Mouse (Mus musculus) CD4-positive, CD25-positive, alpha-beta regulatory T cell, adult 2 months (primary cell): Measurements from ENCODE around the gene Alpl.
A peak's percentile ranks its signal among the peaks of the same experiment; 100 is the strongest.

Experiments used
- DNase-seq: peaks from one replicate; pipeline ENCODE4 v3.0.0-alpha.2; 2012; ENCODE audit warnings: low read depth, low spot score

Gene Alpl

DNA sequence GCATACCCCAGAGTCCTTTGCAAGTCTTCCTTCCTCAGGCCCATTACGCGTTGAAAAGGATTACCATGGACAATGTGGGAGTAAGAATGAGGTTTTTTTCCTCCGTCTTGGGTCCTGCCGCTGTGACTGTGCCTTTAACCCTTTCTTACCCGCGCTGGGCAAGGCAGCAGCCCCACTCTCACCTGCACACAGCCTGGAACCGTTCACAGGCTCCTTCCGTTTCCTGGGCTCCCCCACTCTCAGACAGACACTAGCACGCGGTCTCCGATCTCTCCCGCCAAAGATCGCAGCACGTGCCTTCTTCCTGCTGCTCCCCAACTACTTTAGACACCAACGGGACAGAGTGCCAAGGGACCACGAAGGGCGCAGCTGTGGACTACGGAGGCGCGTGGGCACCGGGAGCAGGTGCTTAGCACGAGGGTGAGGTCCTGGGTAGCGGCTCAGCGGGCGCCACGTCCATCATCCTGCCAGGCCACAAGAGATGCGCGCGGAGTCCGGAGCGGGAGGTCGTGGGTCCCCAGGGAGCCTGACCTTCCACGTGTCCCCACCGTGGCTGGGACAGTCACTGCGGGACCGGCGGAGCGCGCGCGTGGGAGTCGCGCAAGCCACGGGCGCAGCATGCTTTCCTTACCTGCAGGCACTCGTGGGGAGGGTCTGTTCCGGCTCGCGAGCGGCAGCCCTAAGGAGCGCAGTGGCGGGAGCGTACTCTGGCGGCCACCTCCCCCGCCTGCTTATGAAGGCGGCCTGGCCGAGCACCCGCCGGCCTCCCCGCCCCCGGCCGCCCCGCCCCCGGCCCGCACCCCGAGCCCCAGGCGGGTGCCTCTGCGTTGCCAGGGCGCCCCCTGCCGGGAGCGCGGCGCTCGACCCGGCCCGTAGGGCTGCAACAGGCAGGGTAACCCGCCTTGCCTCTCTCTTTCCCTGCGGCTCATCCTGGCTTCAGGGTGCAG lies at the start of gene Alpl:
Alpl (minus strand) TSS at position 774 of the 947 bp plus-strand sequence.
- peak; percentile 70 for DNase-seq

DNA sequence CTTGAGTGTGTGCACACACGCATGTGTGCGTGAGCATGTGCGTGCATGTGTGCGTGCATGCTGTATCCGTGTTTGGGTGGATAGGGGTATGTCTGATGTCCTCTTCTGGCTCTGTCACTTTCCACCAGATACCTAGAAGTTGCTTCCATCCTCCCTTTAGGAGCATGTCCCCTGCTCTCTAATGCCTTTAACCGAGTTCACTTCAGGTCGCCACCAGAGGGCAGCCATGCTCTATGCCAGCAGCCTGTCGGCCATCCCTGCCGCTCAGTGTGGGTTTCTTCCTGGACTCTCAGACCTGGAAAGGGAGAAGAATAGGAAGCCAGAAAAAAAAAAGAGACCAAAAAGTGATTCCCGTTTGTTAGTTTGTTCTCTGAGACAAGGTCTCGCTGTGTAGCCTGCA lies 48.5 kb upstream of the Alpl start:
- DNase-seq = peak; percentile 84

DNA sequence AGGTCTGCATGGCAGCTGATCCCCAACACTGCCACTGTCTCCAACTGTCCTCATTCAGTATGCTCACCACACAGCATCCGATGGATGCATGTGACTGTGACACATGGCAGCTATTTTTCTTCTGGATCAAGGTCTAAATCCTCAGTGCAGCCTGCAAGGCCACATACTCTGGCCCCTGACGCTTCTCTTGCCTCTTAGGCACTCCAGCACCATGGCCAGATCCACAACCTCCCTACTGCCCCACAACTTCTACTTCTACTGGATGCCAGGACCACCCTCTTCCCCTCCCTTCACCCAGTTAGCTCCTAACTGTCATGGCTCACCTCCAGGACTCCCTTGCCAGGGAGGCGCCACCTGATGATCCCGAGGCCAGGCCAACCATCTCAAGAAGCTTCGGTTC lies 43.3 kb upstream of the Alpl start:
- DNase-seq = no peak

DNA sequence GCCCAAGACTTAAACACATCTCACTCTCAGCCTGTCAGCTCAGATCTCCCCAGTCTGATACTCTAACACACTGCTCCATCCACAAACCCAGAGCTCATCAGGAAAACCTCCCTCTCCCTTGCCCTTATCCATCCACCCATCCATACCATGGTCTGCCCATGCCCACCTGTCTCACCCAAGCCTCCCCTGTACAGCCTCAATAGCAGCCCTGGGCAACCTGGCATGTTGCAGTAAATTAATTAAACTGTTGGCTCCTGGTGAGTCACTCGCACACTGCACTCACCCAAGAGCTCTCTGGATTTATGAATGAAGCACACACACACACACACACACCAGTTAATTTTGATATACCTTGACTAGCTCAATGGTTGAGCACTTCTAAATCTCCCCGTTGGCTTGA lies 42.6 kb upstream of the Alpl start:
- DNase-seq = no peak

DNA sequence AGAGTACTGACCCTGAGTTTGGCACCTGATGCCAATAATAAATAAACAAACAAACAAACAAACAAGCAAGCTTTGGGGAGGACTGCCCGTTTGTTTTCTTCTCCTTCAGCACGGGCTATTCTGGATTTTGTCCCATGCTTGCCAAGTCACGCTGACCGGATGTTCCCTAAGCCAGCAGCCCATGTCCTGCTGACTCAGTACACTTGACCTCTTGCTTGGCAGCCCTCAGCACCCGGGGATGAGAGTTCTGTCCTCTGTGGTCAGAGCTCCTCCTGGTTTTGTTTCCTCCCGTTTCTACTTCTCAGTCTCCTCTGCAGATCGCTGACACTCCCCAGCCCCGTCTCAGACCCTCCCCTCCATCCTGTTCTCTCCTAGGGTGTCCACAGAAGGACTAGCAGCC lies 41.6 kb upstream of the Alpl start:
- DNase-seq = no peak

DNA sequence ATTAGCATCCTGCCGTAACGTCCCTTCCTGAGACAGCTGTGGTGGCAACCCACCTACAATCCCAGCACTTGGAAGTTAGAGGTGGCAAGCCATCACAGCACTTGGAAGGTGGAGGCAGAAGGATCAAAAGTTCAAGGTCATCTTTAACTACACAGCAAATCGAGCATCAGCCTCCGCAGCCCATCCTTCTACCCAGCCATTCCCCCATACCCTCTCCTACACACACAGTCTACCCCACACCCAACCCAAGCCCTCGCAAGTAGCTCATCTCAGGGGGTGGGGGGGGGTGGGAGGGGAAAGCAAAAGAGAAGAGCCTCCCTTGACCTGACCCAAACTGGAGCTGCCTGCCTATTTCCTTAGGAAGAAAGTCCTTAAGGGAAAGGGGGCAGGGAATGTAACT lies 40.6 kb upstream of the Alpl start:
- DNase-seq = no peak

DNA sequence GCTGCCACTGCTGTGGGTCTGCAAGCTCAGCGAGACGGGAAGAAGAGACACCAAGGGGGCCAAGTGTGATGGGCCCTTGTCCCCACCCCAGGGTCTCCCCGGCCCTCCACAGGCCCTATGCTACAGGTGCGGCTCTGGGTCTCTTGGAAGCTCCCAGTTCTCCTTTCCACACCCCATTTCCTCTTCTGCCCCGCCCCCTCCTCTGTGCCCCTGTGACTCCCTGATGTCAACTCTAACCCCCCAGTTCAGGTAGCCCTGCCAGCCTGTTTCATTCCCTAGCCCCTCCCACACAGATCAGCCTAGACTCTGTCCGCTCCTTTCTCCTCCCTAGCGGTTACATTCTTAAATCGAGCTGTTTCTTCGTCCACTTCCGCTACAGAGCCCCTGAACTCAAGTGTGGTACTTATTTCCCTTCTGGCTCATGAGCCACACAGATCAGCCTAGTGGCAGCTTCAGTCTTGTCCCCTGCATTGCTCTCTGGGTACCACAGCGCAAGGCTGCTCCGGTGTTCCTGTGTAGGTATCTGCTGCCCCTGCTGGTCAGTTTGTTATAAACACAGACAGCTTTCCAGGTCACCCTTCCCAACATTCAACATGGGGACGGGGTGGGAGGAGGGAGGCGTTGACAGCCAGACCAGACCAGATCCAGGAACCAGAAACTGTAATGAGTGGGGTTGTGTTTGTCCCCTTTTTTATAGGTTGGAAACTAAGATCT lies 39.6 kb upstream of the Alpl start:
- DNase-seq = peak; percentile 76

DNA sequence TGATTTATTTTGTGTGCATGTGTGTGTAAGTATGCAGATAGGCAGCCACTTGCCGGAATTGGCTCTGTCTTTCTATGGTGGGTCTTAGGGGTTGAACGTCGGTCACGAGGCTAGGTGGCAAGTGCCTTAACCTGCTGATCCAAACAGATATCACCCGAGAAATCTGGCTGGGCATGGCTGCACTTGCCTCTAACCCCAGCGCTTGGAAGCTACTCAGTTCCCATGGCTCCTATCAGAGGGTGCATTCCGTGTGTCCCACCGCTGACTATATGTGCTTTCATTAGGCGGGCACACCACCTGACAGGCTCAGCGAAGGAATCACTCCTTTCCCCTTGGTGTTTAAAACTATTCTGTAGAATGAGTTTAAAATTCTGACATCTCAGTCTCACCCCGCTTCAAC lies 35.4 kb upstream of the Alpl start:
- DNase-seq = no peak

DNA sequence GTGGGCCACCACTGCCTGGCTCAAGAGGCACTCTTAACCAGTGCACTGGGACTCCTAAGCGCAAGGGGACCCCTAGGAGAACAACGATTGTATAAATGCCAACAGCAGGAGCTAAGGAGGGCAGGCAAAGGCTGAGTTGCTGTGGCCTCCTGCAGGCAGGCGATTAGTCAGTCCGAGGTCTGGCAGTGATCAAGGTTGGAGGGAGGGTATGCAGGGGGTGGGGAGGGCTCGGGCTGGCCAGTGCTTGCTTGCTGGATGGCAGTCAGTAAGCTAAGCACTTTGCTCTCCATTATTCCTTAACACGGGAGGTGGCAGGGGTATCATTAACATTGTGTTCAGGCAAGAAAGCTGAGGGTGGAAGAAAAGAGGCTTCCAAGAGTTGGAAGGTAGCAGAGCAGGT lies 34.2 kb upstream of the Alpl start:
- no peak for DNase-seq

DNA sequence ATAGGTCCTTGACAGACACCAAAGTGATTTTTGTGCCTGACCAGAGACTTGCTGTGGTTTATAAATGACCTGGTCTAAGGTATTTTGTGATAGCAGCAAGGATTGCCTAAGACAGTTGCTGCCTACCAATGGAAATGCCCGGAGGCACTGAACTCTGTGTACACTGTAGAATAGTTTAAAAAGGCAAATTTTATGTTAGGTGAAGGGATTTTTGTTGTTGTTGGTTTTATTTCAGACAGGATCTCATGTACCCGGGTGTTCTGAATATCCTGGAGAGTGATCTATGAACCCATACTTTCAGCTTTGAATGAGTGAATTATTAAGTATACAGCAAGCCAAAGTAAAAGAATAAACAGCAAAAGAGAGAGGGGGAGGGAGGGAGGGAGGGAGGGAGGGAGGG lies 28.7 kb upstream of the Alpl start:
- DNase-seq = no peak

DNA sequence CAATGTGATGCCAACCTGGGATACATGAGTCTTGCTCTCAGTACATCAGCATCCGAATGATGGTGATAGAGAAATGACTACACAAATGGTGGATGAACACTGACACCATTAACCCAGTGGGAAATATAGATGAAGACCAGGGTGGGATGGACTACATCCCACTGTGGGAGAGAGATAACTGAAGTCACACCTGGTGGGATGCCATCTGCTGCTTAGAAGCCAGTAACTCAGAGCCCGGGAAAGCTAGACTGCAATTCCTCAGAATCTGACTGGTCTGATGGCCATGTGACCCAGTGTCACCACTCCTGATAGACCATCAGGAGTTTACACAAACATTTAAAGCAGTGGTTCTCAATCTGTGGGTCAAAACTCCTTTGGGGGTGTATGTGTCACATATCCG lies 27.4 kb upstream of the Alpl start:
- no peak for DNase-seq

DNA sequence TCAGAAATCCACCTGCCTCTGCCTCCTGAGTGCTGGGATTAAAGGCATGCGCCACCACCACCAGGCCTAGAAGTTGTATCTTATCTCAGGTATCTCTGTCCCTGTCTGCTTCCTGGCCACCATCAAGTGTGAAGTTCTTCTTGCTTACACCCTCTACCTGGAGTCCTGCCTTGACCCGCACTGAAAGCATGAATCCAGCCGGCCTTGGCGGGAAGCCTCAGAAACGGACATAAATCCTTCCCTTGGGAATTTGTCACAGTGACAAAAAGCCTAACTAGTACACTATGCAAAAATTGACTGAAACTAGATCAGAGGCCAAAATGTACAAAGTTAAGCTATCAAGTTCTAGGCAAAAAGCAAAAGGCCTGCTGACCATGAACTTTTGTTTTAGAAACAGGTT lies 26.4 kb upstream of the Alpl start:
- no peak for DNase-seq

DNA sequence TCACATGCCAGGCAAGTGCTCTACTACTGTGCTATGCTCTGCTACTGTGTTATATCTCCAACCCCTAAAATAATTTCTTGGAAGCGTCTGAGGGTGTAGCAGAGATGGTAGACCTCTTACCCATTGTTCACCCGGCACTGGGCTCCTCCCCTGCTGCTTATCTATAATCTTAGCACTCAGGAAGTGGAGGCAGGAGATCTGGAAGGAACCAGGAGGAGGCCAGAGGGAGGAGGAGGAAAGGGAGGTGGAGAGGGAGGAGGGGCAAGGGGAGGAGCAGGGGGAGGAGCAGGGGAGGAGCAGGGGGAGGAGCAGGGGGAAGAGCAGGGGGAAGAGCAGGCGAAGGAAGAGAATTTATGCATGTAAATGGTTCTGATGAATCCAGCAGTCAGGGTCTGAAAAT lies 24.5 kb upstream of the Alpl start:
- DNase-seq = no peak

DNA sequence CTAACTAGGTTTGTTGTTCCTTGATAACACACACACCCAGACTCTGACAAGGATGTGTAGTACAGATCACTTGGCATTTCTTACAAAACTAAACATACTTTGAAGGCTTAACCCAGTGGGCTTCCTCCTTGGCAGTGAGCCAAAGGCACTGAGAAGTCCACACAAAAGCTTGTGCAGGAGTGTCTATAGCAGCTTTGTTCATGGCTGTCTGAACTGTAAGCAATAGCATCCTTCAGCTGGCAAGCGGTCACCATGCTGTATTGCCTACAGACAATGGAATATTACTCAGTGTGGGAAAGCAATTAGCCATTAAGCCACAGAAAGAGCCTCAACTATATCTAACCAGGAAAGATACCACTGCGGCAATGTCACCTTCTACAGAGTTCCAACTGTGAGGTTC lies 23.3 kb upstream of the Alpl start:
- DNase-seq = no peak

DNA sequence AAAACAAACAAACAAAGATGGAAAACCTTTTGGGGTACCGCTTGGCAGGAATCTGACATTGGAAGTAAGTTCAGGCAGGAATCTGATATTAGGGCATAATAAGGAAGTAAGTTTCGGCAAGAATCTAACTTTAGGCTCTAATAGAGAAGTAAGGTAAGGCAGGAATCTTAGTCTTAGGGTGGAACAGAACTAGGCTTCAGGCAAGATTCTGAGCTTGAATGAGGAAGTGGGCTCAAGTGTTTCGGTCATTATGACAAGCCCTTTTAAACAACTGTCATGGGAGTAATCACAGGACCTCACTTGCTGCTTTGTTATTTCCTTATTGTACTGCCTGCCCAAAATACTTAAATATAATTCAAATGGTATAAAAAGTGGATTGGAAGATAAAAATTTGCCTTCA lies 22.2 kb upstream of the Alpl start:
- no peak for DNase-seq

DNA sequence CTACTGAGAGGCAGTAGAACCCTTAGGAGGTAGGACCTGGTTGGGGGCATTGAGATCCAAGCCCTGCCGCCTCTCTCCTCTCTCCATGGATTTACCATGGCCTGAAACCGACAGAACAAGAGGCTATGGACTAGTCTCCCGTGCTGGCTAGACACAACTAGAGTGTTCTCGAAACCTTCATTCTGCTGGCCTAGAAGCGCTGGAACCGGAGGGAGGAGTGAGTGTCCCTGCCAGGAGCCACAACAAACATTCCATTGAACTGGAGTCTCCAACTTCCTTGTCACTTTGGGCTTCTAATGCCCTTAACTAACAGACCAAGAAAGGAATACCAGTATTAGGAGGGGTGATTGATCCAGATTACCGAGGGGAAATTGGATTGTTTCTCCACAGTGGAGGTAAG lies 20.0 kb upstream of the Alpl start:
- DNase-seq = no peak

DNA sequence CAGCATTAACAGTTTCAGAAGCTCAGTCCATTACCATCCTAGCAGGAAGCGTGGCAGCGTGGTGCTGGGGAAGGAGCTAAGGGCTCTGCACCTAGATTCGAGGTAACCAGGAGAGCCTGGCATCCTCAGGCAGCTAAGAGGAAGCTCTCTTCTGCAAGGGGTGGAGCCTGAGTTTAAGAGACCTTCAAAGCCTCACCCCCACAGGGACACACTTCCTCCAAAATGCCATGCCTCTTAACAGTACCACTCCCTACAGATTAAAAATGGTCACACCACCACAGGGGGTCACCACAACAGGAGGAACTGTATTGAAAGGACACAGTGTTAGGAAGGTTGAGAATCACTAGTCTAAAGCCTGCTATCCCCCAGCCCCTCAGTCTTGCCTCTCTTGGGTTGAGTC lies 19.3 kb upstream of the Alpl start:
- no peak for DNase-seq

DNA sequence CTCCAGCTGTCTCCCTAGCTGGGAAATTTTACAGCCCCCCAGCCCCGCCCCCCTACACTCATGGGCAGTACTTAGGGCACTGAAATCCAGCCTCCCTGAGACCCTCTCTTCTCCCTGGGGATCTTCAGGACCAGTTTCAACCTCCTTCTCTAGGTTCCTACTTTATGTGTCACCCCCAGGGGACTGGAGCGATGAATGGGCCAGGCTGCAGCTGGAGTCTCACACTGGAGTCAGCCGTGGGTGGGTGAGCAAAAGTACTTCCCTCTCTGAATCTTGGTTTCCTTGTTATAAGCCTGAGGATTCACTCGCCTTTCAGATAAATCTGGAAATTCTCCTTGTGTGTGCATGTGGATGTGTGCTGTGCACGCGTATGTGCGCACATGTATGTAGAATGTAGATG lies 18.0 kb upstream of the Alpl start:
- DNase-seq = no peak

DNA sequence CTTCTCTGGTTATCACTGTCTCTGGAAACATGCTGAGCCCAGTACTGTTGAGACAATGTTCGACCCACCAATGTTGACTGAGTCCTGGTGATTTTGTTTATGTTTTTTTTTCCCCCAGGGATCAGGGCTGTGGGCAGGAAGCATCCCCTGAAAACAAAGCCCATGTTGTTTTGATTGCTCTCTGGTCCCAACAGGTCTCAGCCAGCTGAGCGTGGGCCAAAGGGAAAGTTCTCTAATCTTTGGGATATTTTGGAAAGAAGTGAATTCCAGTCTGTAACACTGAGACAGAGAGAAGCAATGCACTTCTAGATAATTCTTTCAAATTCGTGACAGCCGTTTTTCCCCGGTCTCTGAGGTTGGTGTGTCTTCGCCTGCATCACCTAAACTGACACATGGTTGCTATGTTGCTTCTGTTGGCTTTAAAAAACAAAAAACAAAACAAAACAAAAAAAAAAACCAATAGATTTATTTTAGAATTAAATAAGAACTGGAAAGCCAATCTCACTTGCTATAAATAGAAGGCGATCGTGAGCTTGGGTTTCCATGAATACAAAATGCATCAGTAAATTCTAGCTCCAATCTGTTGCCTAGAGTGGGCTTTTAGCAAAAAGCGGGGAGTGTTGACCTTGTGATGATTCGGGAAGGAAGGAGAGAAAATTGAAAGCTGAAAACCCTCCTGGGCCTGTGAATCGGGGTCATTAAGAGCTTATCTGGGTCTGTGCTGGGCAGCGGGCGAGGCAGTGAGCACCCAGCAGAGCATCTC lies 16.9 kb upstream of the Alpl start:
- no peak for DNase-seq

DNA sequence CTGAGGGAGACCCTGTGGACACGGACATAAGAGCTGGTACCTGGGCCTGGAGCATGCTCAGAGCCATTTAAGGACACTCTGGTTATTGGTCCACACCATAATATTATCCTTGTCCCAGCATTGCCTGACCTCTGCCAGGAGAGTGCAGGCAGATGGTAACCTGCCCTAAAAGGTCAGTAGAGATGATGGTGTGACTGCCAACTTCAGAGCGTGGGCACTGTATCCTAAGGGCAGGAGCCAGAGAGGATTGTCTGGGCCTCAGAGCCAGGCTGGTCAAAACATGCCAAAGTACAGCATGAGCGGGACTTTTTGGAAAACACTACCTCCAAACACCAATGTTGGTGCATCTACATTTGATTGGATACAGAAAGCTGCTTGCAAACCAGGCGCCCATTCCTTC lies 13.8 kb upstream of the Alpl start:
- DNase-seq = no peak

DNA sequence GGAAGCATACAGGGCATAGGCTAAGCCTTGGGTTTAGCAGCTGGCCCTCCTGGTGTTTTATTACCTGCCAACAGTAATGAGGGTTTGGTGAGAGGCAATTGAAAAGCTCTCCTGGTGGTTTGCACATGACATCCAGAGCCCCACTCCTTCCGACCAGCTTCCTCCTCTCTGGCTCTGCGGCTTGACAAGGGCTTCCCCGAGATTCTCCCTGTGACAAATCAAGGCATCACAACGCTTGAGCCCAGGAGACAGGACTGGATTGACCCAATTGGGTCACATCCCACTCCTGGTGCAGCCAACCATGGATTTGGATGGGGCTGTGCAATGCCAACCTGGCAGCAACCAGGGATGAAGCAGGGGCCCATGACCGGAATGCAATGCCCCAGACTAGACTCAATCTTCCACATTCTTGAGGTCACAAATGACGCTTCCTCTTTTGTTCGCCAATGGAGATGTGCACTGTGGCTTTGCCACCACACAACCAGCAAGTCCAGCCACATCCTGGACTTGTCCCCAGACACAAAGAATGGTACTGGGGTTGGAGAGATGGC lies 11.2 kb upstream of the Alpl start:
- no peak for DNase-seq

DNA sequence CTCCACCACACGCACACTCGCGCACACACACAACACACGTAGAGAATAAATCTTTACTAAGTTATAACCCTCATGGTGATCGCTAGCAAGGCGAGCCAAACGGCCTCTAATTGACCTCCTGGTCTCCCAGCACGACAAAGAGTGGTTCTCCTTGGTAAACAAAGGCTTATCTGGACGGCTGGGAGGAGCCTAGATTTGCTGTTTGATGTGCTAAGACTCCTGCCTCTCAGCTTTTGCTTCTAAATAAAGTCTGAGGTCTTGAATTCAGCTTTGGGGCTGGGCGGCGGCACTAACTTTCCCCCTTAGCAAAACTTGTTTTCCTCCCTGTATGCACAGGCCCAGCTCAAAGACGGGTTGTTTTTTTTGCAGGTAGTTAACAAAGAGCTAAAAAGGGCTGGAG lies 5.0 kb upstream of the Alpl start:
- DNase-seq = no peak
